8 mouse cellular contexts compared by ENCODE assay signal in the genomic region with DNA sequence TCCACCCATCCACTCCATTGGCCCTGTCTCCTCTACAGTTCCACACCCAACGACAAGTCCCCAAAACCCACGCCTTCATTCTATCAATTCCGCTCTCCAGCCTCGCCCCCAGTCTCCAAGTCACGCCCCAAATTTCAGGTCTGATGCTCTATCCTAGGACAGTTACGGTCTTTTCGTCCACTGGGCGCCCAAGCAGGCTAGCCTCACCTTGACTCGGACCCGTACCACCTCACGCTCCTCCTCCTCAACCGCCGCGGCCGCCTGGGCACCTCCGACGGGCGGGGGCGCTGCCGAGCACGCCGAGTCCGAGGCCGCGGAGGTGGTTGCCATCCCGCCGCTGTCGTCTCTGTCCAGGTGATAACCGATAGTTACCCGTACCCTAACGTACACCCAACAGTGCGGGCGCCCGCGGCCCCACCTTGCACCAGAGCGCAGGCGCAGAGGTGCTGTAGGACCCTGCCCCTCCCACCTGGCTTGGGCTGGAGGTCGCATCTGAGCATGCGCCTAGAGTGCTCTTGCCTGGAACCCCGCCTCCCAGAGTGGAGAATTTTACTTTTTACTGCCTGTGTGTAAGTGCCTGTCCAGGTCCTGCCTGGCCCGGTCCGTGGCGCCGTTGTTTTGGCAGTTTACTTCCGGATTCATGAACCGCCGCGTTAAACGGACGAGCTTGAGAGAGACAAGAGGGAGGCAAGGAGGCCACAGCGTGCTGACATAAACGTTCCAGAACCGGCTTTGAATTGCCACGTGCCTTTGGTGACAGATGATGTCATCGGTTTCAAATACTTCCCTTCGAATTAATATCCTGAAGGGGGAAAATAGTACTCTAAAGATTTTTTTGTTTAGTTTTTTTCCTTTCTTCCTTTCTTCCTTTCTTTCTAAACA. TPM values are rescaled to one million over a fixed set of nuclear protein-coding genes. Genes with fewer than 3 reads are reported as not detected.
DNase-seq lines count a peak whose midpoint lies in the region; ATAC-seq and TF ChIP-seq lines count a peak whose summit lies in the region.

A gene (minus strand): TSS at position 678 of the 882 bp plus-strand sequence.

- no peaks in the 10 kb centered on the region for H3K27me3 ChIP-seq in CH12.LX (replicated peaks)
- H3K27me3 ChIP-seq in forebrain, embryonic 11.5 days (ENCODE audit: control insufficient read depth, insufficient read depth, low read length): no peaks in the 10 kb centered on the region
- no peaks in the 10 kb centered on the region for H3K27me3 ChIP-seq in heart, embryonic 16.5 days (ENCODE audit: control insufficient read depth, insufficient read depth, low read length)
- H3K27me3 ChIP-seq in liver, embryonic 16.5 days (ENCODE audit: control insufficient read depth, insufficient read depth, low read depth, low read length): no peaks in the 10 kb centered on the region
- H3K27me3 ChIP-seq in neural tube, embryonic 13.5 days: no peaks in the 10 kb centered on the region
- no peaks in the 10 kb centered on the region for H3K27me3 ChIP-seq in testis, adult 2 months (ENCODE audit: control insufficient read depth, insufficient read depth, low read length)

- TF ChIP-seq RAD21 in CH12.LX (IDR thresholded peaks at IDR 0.05; ENCODE audit: low read depth, low read length): no peak

- peak within 1 kb of the TSS; percentile 62 to 91 (median 63) for H3K4me3 ChIP-seq in CH12.LX (replicated peaks in 1 of 3; ENCODE audit: low read depth in 2 of 3, low read length in 2 of 3, poor library complexity in 1 of 3)
- peak within 1 kb of the TSS; percentile 51 for H3K4me3 ChIP-seq in forebrain, embryonic 11.5 days (ENCODE audit: low read depth, low read length)
- H3K4me3 ChIP-seq in heart, embryonic 16.5 days (ENCODE audit: low read length): peak within 1 kb of the TSS; percentile 76
- H3K4me3 ChIP-seq in liver, embryonic 16.5 days (ENCODE audit: low read depth, low read length): peak within 1 kb of the TSS; percentile 76
- peak within 1 kb of the TSS; percentile 58 for H3K4me3 ChIP-seq in neural tube, embryonic 13.5 days
- peak within 1 kb of the TSS; percentile 94 for H3K4me3 ChIP-seq in testis, adult 2 months (ENCODE audit: control insufficient read depth, low read depth, low read length)

- peaks cover 0 to 7% of the 10 kb centered on the region in 2 experiments; a peak in 1 of 4 replicates for H3K4me1 ChIP-seq in CH12.LX (ENCODE audit: control insufficient read depth in 1 of 2, insufficient read depth in 2 of 2)
- H3K4me1 ChIP-seq in forebrain, embryonic 11.5 days (replicated peaks; ENCODE audit: control insufficient read depth, insufficient read depth, low read length): no peaks in the 10 kb centered on the region
- H3K4me1 ChIP-seq in heart, embryonic 16.5 days (ENCODE audit: control insufficient read depth, insufficient read depth, low read length): peaks cover 3% of the 10 kb centered on the region; the same call in 1 of the 2 replicates
- peaks cover 3% of the 10 kb centered on the region for H3K4me1 ChIP-seq in liver, embryonic 16.5 days (ENCODE audit: control insufficient read depth, low read depth, low read length)
- H3K4me1 ChIP-seq in neural tube, embryonic 13.5 days (replicated peaks): peaks cover 7% of the 10 kb centered on the region
- H3K4me1 ChIP-seq in testis, adult 2 months (ENCODE audit: control insufficient read depth, insufficient read depth, low read length): no peaks in the 10 kb centered on the region; the same call in none of the 2 replicates

- H3K4me2 ChIP-seq in CH12.LX (ENCODE audit: insufficient read depth, low read depth, poor library complexity, severe bottlenecking): peak within 1 kb of the TSS; percentile 67
- peak within 1 kb of the TSS; percentile 52 for H3K4me2 ChIP-seq in forebrain, embryonic 11.5 days (ENCODE audit: low read depth, low read length, severe bottlenecking)
- H3K4me2 ChIP-seq in heart, embryonic 16.5 days (ENCODE audit: low read depth, low read length): peak within 1 kb of the TSS; percentile 71
- peak within 1 kb of the TSS; percentile 72 for H3K4me2 ChIP-seq in liver, embryonic 16.5 days (ENCODE audit: low read depth, low read length)
- peak within 1 kb of the TSS; percentile 58 for H3K4me2 ChIP-seq in neural tube, embryonic 13.5 days

- no peaks in the 10 kb centered on the region for H3K9me3 ChIP-seq in CH12.LX (replicated peaks; ENCODE audit: low read length)
- no peaks in the 10 kb centered on the region for H3K9me3 ChIP-seq in forebrain, embryonic 11.5 days (ENCODE audit: control insufficient read depth, low read length)
- no peaks in the 10 kb centered on the region for H3K9me3 ChIP-seq in heart, embryonic 16.5 days (replicated peaks; ENCODE audit: control insufficient read depth, low read length)
- H3K9me3 ChIP-seq in liver, embryonic 16.5 days (replicated peaks; ENCODE audit: control insufficient read depth, low read length): no peaks in the 10 kb centered on the region
- H3K9me3 ChIP-seq in neural tube, embryonic 13.5 days: no peaks in the 10 kb centered on the region

- peak; percentile 97 for ATAC-seq in forebrain, embryonic 11.5 days (replicated peaks; ENCODE audit: low FRiP score)
- ATAC-seq in heart, embryonic 16.5 days (replicated peaks; ENCODE audit: extremely low read depth, insufficient read depth, low FRiP score): peak; percentile 94
- peak; percentile 97 for ATAC-seq in liver, embryonic 16.5 days (ENCODE audit: low read depth)
- ATAC-seq in neural tube, embryonic 13.5 days (ENCODE audit: low read depth): peak; percentile 97

- peak within 1 kb of the TSS; percentile 55 for H3K27ac ChIP-seq in CH12.LX (ENCODE audit: insufficient read depth, low read depth)
- H3K27ac ChIP-seq in forebrain, embryonic 11.5 days (ENCODE audit: low read depth, low read length): no peak within 1 kb of the TSS
- peak within 1 kb of the TSS; percentile 65 for H3K27ac ChIP-seq in heart, embryonic 16.5 days (ENCODE audit: low read length)
- H3K27ac ChIP-seq in liver, embryonic 16.5 days (ENCODE audit: low read length): peak within 1 kb of the TSS; percentile 92
- H3K27ac ChIP-seq in neural tube, embryonic 13.5 days (replicated peaks): no peak within 1 kb of the TSS; the same call in 1 of the 2 replicates
- H3K27ac ChIP-seq in testis, adult 2 months (ENCODE audit: control insufficient read depth, insufficient read depth, low read depth, low read length): peak within 1 kb of the TSS; percentile 96

- TF ChIP-seq EP300 in CH12.LX (IDR thresholded peaks at IDR 0.05; ENCODE audit: low read length): no peak

- 15% methylated on average over 54 of the region's 56 CpGs for whole genome bisulfite sequencing in forebrain, embryonic 11.5 days
- 7% methylated on average over 56 of the region's 56 CpGs for WGBS in heart, embryonic 16.5 days
- 11% methylated on average over 55 of the region's 56 CpGs for WGBS in liver, embryonic 16.5 days (ENCODE audit: insufficient replicate concordance)
- WGBS in neural tube, embryonic 13.5 days: 18% methylated on average over 56 of the region's 56 CpGs

- in situ Hi-C loops in CH12.LX (cut with MboI; ENCODE audit: low pct_ligation_motif_present, low pct_unique_long_range_greater_than_20kb, low sequenced_read_pairs): no loop called here

- peak; percentile 63 for TF ChIP-seq POLR2A in CH12.LX (IDR thresholded peaks at IDR 0.05; ENCODE audit: low read depth, low read length)
- TF ChIP-seq POLR2A in testis, adult 2 months (IDR thresholded peaks at IDR 0.05; ENCODE audit: control insufficient read depth, low read depth, low read length): peak; percentile 65

- H3K79me2 ChIP-seq in CH12.LX (replicated peaks; ENCODE audit: control insufficient read depth, extremely low read depth, insufficient read depth, poor library complexity, severe bottlenecking): no peaks in the 10 kb centered on the region

- H3K9ac ChIP-seq in CH12.LX (ENCODE audit: insufficient read depth, low read depth): peak within 1 kb of the TSS; percentile 51
- peak within 1 kb of the TSS; percentile 61 for H3K9ac ChIP-seq in forebrain, embryonic 11.5 days (ENCODE audit: low read length)
- H3K9ac ChIP-seq in heart, embryonic 16.5 days (ENCODE audit: low read length): peak within 1 kb of the TSS; percentile 80
- peak within 1 kb of the TSS; percentile 74 for H3K9ac ChIP-seq in liver, embryonic 16.5 days (ENCODE audit: low read depth, low read length)
- H3K9ac ChIP-seq in neural tube, embryonic 13.5 days: peak within 1 kb of the TSS; percentile 70

- dilution Hi-C loops in CH12.LX (cut with MboI; ENCODE audit: extremely low pct_ligation_motif_present, extremely low pct_unique_long_range_greater_than_20kb, low sequenced_read_pairs): no loop called here

- DNase-seq in CH12.LX (ENCODE audit: extremely low read depth): peak; percentile 90
- peak; percentile 81 for DNase-seq in c-Kit-positive CD71-positive TER-119-negative erythroid progenitor cells, embryonic 14.5 days (ENCODE audit: low read depth)
- peak; percentile 87 for DNase-seq in forebrain, embryonic 11.5 days (ENCODE audit: low spot score)
- peak; percentile 85 to 92 for DNase-seq in kidney, postnatal 4 days

- peaks cover 10 to 25% of the 10 kb centered on the region in 2 experiments for H3K36me3 ChIP-seq in CH12.LX (replicated peaks in 1 of 2; ENCODE audit: control insufficient read depth in 1 of 2, insufficient read depth in 1 of 2, low read length in 1 of 2)
- no peaks in the 10 kb centered on the region for H3K36me3 ChIP-seq in forebrain, embryonic 11.5 days (ENCODE audit: control insufficient read depth, insufficient read depth, low read length)
- H3K36me3 ChIP-seq in heart, embryonic 16.5 days (ENCODE audit: control insufficient read depth, insufficient read depth): no peaks in the 10 kb centered on the region; the same call in 1 of the 2 replicates
- no peaks in the 10 kb centered on the region for H3K36me3 ChIP-seq in liver, embryonic 16.5 days (ENCODE audit: control insufficient read depth, insufficient read depth)
- peaks cover 5% of the 10 kb centered on the region; the same call in 1 of the 2 replicates for H3K36me3 ChIP-seq in neural tube, embryonic 13.5 days
- H3K36me3 ChIP-seq in testis, adult 2 months (ENCODE audit: control insufficient read depth, insufficient read depth, low read length): no peaks in the 10 kb centered on the region

- TF ChIP-seq CTCF in CH12.LX (conservative IDR thresholded peaks at IDR 0.05 in 1 of 2, IDR thresholded peaks at IDR 0.05 in 1 of 2; ENCODE audit: low read depth in 2 of 2, low read length in 2 of 2): no peak
- TF ChIP-seq CTCF in testis, adult 2 months (IDR thresholded peaks at IDR 0.05; ENCODE audit: control insufficient read depth, insufficient read depth, insufficient replicate concordance, low read depth, low read length): 0 out of 2 replicates have a peak, but pooled peaks have one; percentile 1

TF ChIP-seq in CH12.LX, 34 proteins besides CTCF, POLR2A, EP300 and RAD21 (continues in another document):
- TF ChIP-seq HCFC1 (IDR thresholded peaks at IDR 0.05; ENCODE audit: low read depth, low read length): peak; percentile 57

RNA-seq across cellular contexts. Expression of the gene that starts here (rescaled TPM):
- total RNA-seq in CH12.LX (2012; rRNA removed): 6.0 and 6.3 TPM in 2 replicates
- total RNA-seq in CH12.LX (2014; rRNA removed): 2.3 and 2.4 TPM in 2 replicates
- polyA plus RNA-seq in CH12.LX (2012; ENCODE audit: insufficient read length, low read depth): 10.2 and 10.4 TPM in 2 replicates
- 13.5 and 13.9 TPM in 2 replicates for polyA plus RNA-seq in forebrain, embryonic 11.5 days (2014; fragmentation: Nextera tagmentation; extraction: Ambion mirVana)
- 10.4 and 11.8 TPM in 2 replicates for polyA plus RNA-seq in heart, embryonic 16.5 days (2015; fragmentation: Nextera tagmentation; extraction: Ambion mirVana)
- polyA plus RNA-seq in liver, embryonic 16.5 days (2015; fragmentation: Nextera tagmentation; extraction: Ambion mirVana): 3.9 and 5.3 TPM in 2 replicates
- polyA plus RNA-seq in neural tube, embryonic 13.5 days (2015; fragmentation: Nextera tagmentation; extraction: Ambion mirVana): 20.5 and 21.2 TPM in 2 replicates
- 16.7 and 18.2 TPM in 2 replicates for polyA plus RNA-seq in testis, adult 2 months (2012; rRNA removed)

Comparison
In these comparisons a context has a peak if more than half of its experiments do, and no peak if none do; other contexts are left out.
1. H3K27ac ChIP-seq: peak in CH12.LX (single experiment), heart, embryonic 16.5 days (single experiment), liver, embryonic 16.5 days (single experiment) and testis, adult 2 months (single experiment); none in forebrain, embryonic 11.5 days (single experiment) and neural tube, embryonic 13.5 days (single experiment).
2. Peak in every context shown above with its lines, with median percentiles within 50 percentile points of each other: DNase-seq, H3K4me2 ChIP-seq, H3K4me3 ChIP-seq, H3K9ac ChIP-seq and ATAC-seq.